In the genomic region with DNA sequence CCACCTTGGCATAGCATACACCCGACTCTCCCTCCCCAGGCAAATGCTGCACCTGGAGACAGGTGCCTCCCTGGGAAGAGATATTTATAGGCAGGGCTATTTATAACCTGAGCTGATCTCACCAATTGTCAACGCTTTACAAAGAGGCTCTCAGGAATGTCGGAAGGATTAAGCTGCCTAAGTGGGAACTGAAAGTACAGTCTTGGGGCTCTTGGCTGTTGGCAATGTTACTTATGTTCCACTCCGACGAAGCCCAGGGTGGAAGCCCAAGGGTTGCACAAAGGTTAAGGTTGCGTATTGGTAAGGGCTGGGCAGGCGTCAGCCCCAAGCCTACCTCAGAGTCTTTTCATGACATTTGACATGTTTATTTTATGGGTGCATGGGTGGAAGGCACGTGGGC, we compare ENCODE assay signal across 17 mouse cellular contexts. TPM values are rescaled to one million over a fixed set of nuclear protein-coding genes. Genes with fewer than 3 reads are reported as not detected.
A peak's percentile ranks its signal among the peaks of the same experiment; 100 is the strongest.
DNase-seq lines count a peak whose midpoint lies in the region; ATAC-seq and TF ChIP-seq lines count a peak whose summit lies in the region.
"Had no signal": no experiment of that assay in that cellular context is flagged by ENCODE, and none has a peak within 500 bp of the region (broad histone marks: within the 10 kb centered on the region; RNA-seq: fewer than 3 reads in every experiment).

No protein-coding gene starts in this region.

- H3K4me3 ChIP-seq in intestine, postnatal 0 days (ENCODE audit: low read depth, low read length): no peak overlapping the region
- no peak overlapping the region for H3K4me3 ChIP-seq in stomach, postnatal 0 days (ENCODE audit: low read depth, low read length)
- H3K4me3 ChIP-seq: embryonic facial prominence, embryonic 15.5 days; megakaryocyte, embryonic 14.5 days had no signal

- TF ChIP-seq EP300 in stomach, postnatal 0 days (optimal IDR thresholded peaks at IDR 0.05): no peak

- H3K9me3 ChIP-seq in intestine, postnatal 0 days (ENCODE audit: control insufficient read depth): no peaks in the 10 kb centered on the region
- no peaks in the 10 kb centered on the region for H3K9me3 ChIP-seq in stomach, postnatal 0 days (ENCODE audit: control insufficient read depth, low read length)
- H3K9me3 ChIP-seq: embryonic facial prominence, embryonic 15.5 days had no signal

- H3K27ac ChIP-seq in intestine, postnatal 0 days (ENCODE audit: low read depth, low read length): no peak overlapping the region
- H3K27ac ChIP-seq in stomach, postnatal 0 days (replicated peaks): 0 out of 2 replicates have a peak overlapping the region, but pooled peaks have one; percentile 4
- H3K27ac ChIP-seq: embryonic facial prominence, embryonic 15.5 days; hindbrain, postnatal 0 days; liver, embryonic 14.5 days had no signal

- peak overlapping the region; percentile 33 for H3K4me2 ChIP-seq in intestine, postnatal 0 days (replicated peaks; ENCODE audit: low read depth)
- no peak overlapping the region; the same call in 1 of the 2 replicates for H3K4me2 ChIP-seq in stomach, postnatal 0 days (replicated peaks; ENCODE audit: low read depth)
- H3K4me2 ChIP-seq: embryonic facial prominence, embryonic 15.5 days had no signal

- no peaks in the 10 kb centered on the region; the same call in 1 of the 2 replicates for H3K4me1 ChIP-seq in intestine, postnatal 0 days (replicated peaks; ENCODE audit: control insufficient read depth, insufficient read depth, low read length)
- H3K4me1 ChIP-seq in stomach, postnatal 0 days (replicated peaks; ENCODE audit: control insufficient read depth, insufficient read depth): peaks cover 3% of the 10 kb centered on the region; the same call in 1 of the 2 replicates

- 0 out of 2 replicates have a peak, but pooled peaks have one; percentile 1 for ATAC-seq in intestine, postnatal 0 days
- ATAC-seq in stomach, postnatal 0 days (ENCODE audit: low FRiP score, low TSS enrichment): no peak
- ATAC-seq: hindbrain, postnatal 0 days; midbrain, embryonic 16.5 days had no signal

- TF ChIP-seq CTCF in intestine, postnatal 0 days (IDR thresholded peaks at IDR 0.05; ENCODE audit: low read depth): no peak
- TF ChIP-seq CTCF in stomach, postnatal 0 days (IDR thresholded peaks at IDR 0.05; ENCODE audit: low read depth): no peak

- no peaks in the 10 kb centered on the region for H3K27me3 ChIP-seq in intestine, postnatal 0 days (replicated peaks; ENCODE audit: control insufficient read depth, insufficient read depth, low read length)
- no peaks in the 10 kb centered on the region for H3K27me3 ChIP-seq in stomach, postnatal 0 days (ENCODE audit: control insufficient read depth, insufficient read depth, low read length)
- H3K27me3 ChIP-seq: embryonic facial prominence, embryonic 15.5 days had no signal

- H3K36me3 ChIP-seq in intestine, postnatal 0 days (ENCODE audit: control insufficient read depth, insufficient read depth): no peaks in the 10 kb centered on the region
- H3K36me3 ChIP-seq in stomach, postnatal 0 days (ENCODE audit: control insufficient read depth, insufficient read depth, low read length): no peaks in the 10 kb centered on the region
- H3K36me3 ChIP-seq: embryonic facial prominence, embryonic 15.5 days had no signal

- 9% methylated on average over 8 of the region's 8 CpGs for WGBS in intestine, postnatal 0 days
- 14% methylated on average over 8 of the region's 8 CpGs for WGBS in stomach, postnatal 0 days

- H3K9ac ChIP-seq in intestine, postnatal 0 days (ENCODE audit: low read depth, low read length): no peak overlapping the region
- no peak overlapping the region for H3K9ac ChIP-seq in stomach, postnatal 0 days (ENCODE audit: low read length)
- H3K9ac ChIP-seq: embryonic facial prominence, embryonic 15.5 days; liver, embryonic 14.5 days had no signal

- peak; percentile 91 for DNase-seq in heart, adult 11 months
- DNase-seq in heart, adult 8-10 months (ENCODE audit: low spot score): no peak
- peak; percentile 50 to 74 for DNase-seq in lung, adult 18-20 months
- DNase-seq in lung, postnatal 10 days: no peak
- DNase-seq in stomach, postnatal 0 days (ENCODE audit: low spot score): peak; percentile 41
- no peak for DNase-seq in layer of hippocampus, postnatal 10 days (ENCODE audit: low spot score in 2 of 2)
- DNase-seq: B cell, adult 2 months; cerebellum, adult 18-20 months; kidney, adult 9 months; right cerebral cortex, postnatal 4 days; thymus, postnatal 14 days had no signal

RNA-seq across cellular contexts. Expression of a gene that starts 4.2 kb away (rescaled TPM):
- 10 to 100 TPM in 3 of 4 experiments, 1 to 10 TPM in 1; 9.6 to 26.9 (median 11.3) TPM for total RNA-seq in heart, adult 8-10 months (2022)
- polyA plus RNA-seq in intestine, postnatal 0 days (2015; fragmentation: Nextera tagmentation; extraction: Ambion mirVana): 166 and 169 TPM in 2 replicates
- 100 and 106 TPM in 2 replicates for polyA plus RNA-seq in stomach, postnatal 0 days (2015; fragmentation: Nextera tagmentation; extraction: Ambion mirVana)
- 100 to 1,000 TPM; 129 to 134 TPM for total RNA-seq in layer of hippocampus, postnatal 10 days (2021)

RNA-seq across cellular contexts. Expression of a gene that starts 17.5 kb away (rescaled TPM):
- 1 to 10 TPM; 2.8 to 3.1 (median 2.9) TPM for total RNA-seq in heart, adult 8-10 months (2022)
- polyA plus RNA-seq in intestine, postnatal 0 days (2015; fragmentation: Nextera tagmentation; extraction: Ambion mirVana): 7.3 and 7.4 TPM in 2 replicates
- 9.0 and 10.0 TPM in 2 replicates for polyA plus RNA-seq in stomach, postnatal 0 days (2015; fragmentation: Nextera tagmentation; extraction: Ambion mirVana)
- total RNA-seq in layer of hippocampus, postnatal 10 days (2021): 1 to 10 TPM; 7.4 to 9.3 TPM

Comparison
In these comparisons a context has a peak if more than half of its experiments do, and no peak if none do; other contexts are left out.
1. DNase-seq: peak in heart, adult 11 months (single experiment), lung, adult 18-20 months (2 of 2) and stomach, postnatal 0 days (single experiment); none in heart, adult 8-10 months (single experiment), lung, postnatal 10 days (single experiment) and layer of hippocampus, postnatal 10 days (0 of 2).
2. RNA of a gene that starts 4.2 kb away (total RNA-seq): 129 to 134 TPM in layer of hippocampus, postnatal 10 days; 9.6 to 26.9 TPM in heart, adult 8-10 months; every median in the first group is over 4 times any median in the second.